ENCODE assay signal across 10 mouse cellular contexts in genomic region chr14:36048746-36049391, GRCm38 (mm10). TPM values are rescaled to one million over a fixed set of nuclear protein-coding genes. Genes with fewer than 3 reads are reported as not detected.
DNase-seq lines count a peak whose midpoint lies in the region; ATAC-seq lines count a peak whose summit lies in the region.
"Had no signal": no experiment of that assay in that cellular context is flagged by ENCODE, and none has a peak within 500 bp of the region (broad histone marks: within the 10 kb centered on the region; RNA-seq: fewer than 3 reads in every experiment).

No protein-coding gene starts in this region.

- no peaks in the 10 kb centered on the region for H3K9me3 ChIP-seq in hindbrain, embryonic 11.5 days (ENCODE audit: control insufficient read depth, low read length)
- H3K9me3 ChIP-seq in hindbrain, embryonic 10.5 days: no peaks in the 10 kb centered on the region
- H3K9me3 ChIP-seq: embryonic facial prominence, embryonic 13.5 days had no signal

- H3K4me3 ChIP-seq in hindbrain, embryonic 11.5 days (ENCODE audit: low read depth, low read length): no peak overlapping the region
- no peak overlapping the region for H3K4me3 ChIP-seq in hindbrain, embryonic 10.5 days
- H3K4me3 ChIP-seq: embryonic facial prominence, embryonic 13.5 days had no signal

- WGBS in hindbrain, embryonic 11.5 days: 66% methylated on average over 9 of the region's 9 CpGs
- 77% methylated on average over 9 of the region's 9 CpGs for WGBS in hindbrain, embryonic 10.5 days

- H3K9ac ChIP-seq in hindbrain, embryonic 11.5 days (ENCODE audit: low read depth, low read length): no peak overlapping the region
- H3K9ac ChIP-seq: embryonic facial prominence, embryonic 13.5 days had no signal

- no peaks in the 10 kb centered on the region for H3K4me1 ChIP-seq in hindbrain, embryonic 11.5 days (replicated peaks; ENCODE audit: control insufficient read depth, insufficient read depth, low read length)
- no peaks in the 10 kb centered on the region for H3K4me1 ChIP-seq in hindbrain, embryonic 10.5 days (replicated peaks)

- peak; percentile 61 for ATAC-seq in hindbrain, embryonic 11.5 days (ENCODE audit: low FRiP score)

- no peak overlapping the region for H3K27ac ChIP-seq in hindbrain, embryonic 11.5 days (ENCODE audit: low read depth, low read length)
- H3K27ac ChIP-seq in hindbrain, embryonic 10.5 days: no peak overlapping the region
- H3K27ac ChIP-seq: embryonic facial prominence, embryonic 13.5 days had no signal

- peak; percentile 25 for DNase-seq in hindbrain, embryonic 11.5 days (ENCODE audit: low spot score)
- DNase-seq in hindbrain, embryonic 10.5 days (ENCODE audit: low spot score): no peak
- peak; percentile 20 for DNase-seq in brain, embryonic 18.5 days (ENCODE audit: low read depth, low spot score)
- DNase-seq in frontal cortex, adult 2 months (ENCODE audit: extremely low spot score in 1 of 2, low spot score in 1 of 2): peak; percentile 10 to 32
- DNase-seq in left cerebral cortex, adult 18-20 months (ENCODE audit: low spot score in 2 of 2): peak; percentile 7 to 21
- peak; percentile 47 to 62 for DNase-seq in right cerebral cortex, postnatal 10 days (ENCODE audit: low spot score in 2 of 2)
- DNase-seq in c-Kit-positive CD71-positive TER-119-positive erythroid progenitor cells, embryonic 14.5 days (ENCODE audit: low spot score): no peak
- DNase-seq in T-cell, adult 2 months (ENCODE audit: low spot score): no peak

- H3K36me3 ChIP-seq in hindbrain, embryonic 11.5 days (ENCODE audit: control insufficient read depth, insufficient read depth, low read length): no peaks in the 10 kb centered on the region
- H3K36me3 ChIP-seq in hindbrain, embryonic 10.5 days: no peaks in the 10 kb centered on the region
- H3K36me3 ChIP-seq: embryonic facial prominence, embryonic 13.5 days had no signal

- H3K4me2 ChIP-seq in hindbrain, embryonic 11.5 days (replicated peaks; ENCODE audit: low read depth, low read length): no peak overlapping the region
- H3K4me2 ChIP-seq: embryonic facial prominence, embryonic 13.5 days had no signal

- H3K27me3 ChIP-seq in hindbrain, embryonic 11.5 days (ENCODE audit: control insufficient read depth, insufficient read depth, low read length): no peaks in the 10 kb centered on the region
- no peaks in the 10 kb centered on the region for H3K27me3 ChIP-seq in hindbrain, embryonic 10.5 days (ENCODE audit: insufficient read depth, poor library complexity, severe bottlenecking)
- H3K27me3 ChIP-seq: embryonic facial prominence, embryonic 13.5 days had no signal

RNA-seq across cellular contexts. Expression of gene 4930474N05Rik, which starts 45.8 kb away (rescaled TPM):
- polyA plus RNA-seq in hindbrain, embryonic 11.5 days (2014; fragmentation: Nextera tagmentation; extraction: Ambion mirVana): not detected in 2 replicates
- polyA plus RNA-seq in hindbrain, embryonic 10.5 days (2016; fragmentation: Nextera tagmentation; extraction: Ambion mirVana): not detected in 2 replicates
- not detected in 2 replicates for polyA plus RNA-seq in frontal cortex, adult 2 months (2012; rRNA removed)
- total RNA-seq in left cerebral cortex, adult 18-20 months (2021): not detected
- total RNA-seq: liver, adult 2 months had no signal
- polyA plus RNA-seq: embryonic facial prominence, embryonic 13.5 days; liver, adult 2 months had no signal

Comparison
In these comparisons a context has a peak if more than half of its experiments do, and no peak if none do; other contexts are left out.
1. DNase-seq: peak in hindbrain, embryonic 11.5 days (single experiment), brain, embryonic 18.5 days (single experiment), frontal cortex, adult 2 months (2 of 2), left cerebral cortex, adult 18-20 months (2 of 2) and right cerebral cortex, postnatal 10 days (2 of 2); none in hindbrain, embryonic 10.5 days (single experiment), c-Kit-positive CD71-positive TER-119-positive erythroid progenitor cells, embryonic 14.5 days (single experiment) and T-cell, adult 2 months (single experiment).